Mouse (Mus musculus) stomach, postnatal 0 days (tissue): ENCODE measurements around the gene Gm42878. TPM values are rescaled to one million over a fixed set of nuclear protein-coding genes. Genes with fewer than 3 reads are reported as not detected.

Experiments used
- ATAC-seq: fragments of 200-750 bp; cut with Nextera tagmentation; 2 replicates; pipeline ENCODE4 v1.8.0; 2017; ENCODE audit not compliant: low FRiP score, low TSS enrichment
- DNase-seq: peaks from one replicate; pipeline ENCODE4 v3.0.0-alpha.2; 2016; ENCODE audit warnings: low spot score
- H3K27ac ChIP-seq: fragments of 300-500 bp; sonication (generic); replicated peaks from 2 replicates; pipeline ENCODE4 v1.5.1; 2014; ENCODE audit warnings: mild to moderate bottlenecking, control low read depth
- H3K27me3 ChIP-seq: fragments of 300-500 bp; sonication (generic); 2 replicates; pipeline ENCODE4 v1.6.1; 2014; ENCODE audit warnings: low read length; ENCODE audit not compliant: control insufficient read depth, insufficient read depth
- H3K36me3 ChIP-seq: fragments of 300-500 bp; sonication (generic); 2 replicates; pipeline ENCODE4 v1.6.1; 2014; ENCODE audit warnings: low read length, mixed read lengths; ENCODE audit not compliant: control insufficient read depth, insufficient read depth
- H3K4me1 ChIP-seq: fragments of 300-500 bp; sonication (generic); replicated peaks from 2 replicates; pipeline ENCODE4 v1.6.1; 2014; ENCODE audit warnings: antibody characterized with exemption; ENCODE audit not compliant: control insufficient read depth, insufficient read depth
- H3K4me2 ChIP-seq: fragments of 300-500 bp; sonication (generic); replicated peaks from 2 replicates; pipeline ENCODE4 v1.6.1; 2014; ENCODE audit warnings: low read depth, mild to moderate bottlenecking, control low read depth, moderate library complexity
- H3K4me3 ChIP-seq: fragments of 300-500 bp; sonication (generic); 2 replicates; pipeline ENCODE4 v1.5.1; 2014; ENCODE audit warnings: low read depth, low read length, control low read depth
- H3K9ac ChIP-seq: fragments of 300-500 bp; sonication (generic); 2 replicates; pipeline ENCODE4 v1.6.1; 2014; ENCODE audit warnings: mild to moderate bottlenecking, low read length, control low read depth, mixed read lengths
- H3K9me3 ChIP-seq: fragments of 300-500 bp; sonication (generic); 2 replicates; pipeline ENCODE4 v1.6.1; 2016; ENCODE audit warnings: low read length; ENCODE audit not compliant: control insufficient read depth
- CTCF ChIP-seq: IDR thresholded peaks from 2 replicates; pipeline ENCODE4 v1.5.1; 2016; ENCODE audit warnings: antibody characterized with exemption, low read depth, mild to moderate bottlenecking, moderate library complexity
- EP300 ChIP-seq: optimal IDR thresholded peaks from 2 replicates; pipeline ENCODE3; 2016; ENCODE audit warnings: antibody characterized with exemption
- WGBS: fragments of 180-500 bp; shearing (Covaris S2); extraction: QIAGEN DNeasy Blood & Tissue Kit; methylation state at CpG from one replicate; pipeline ENCODE4 v1.1.7; 2014; 5-methylcytosine and 5-hydroxymethylcytosine counted together
- polyA plus RNA-seq: library from polyadenylated mRNA; unstranded; fragments of >200 nt; fragmentation: Nextera tagmentation; extraction: Ambion mirVana; gene quantifications from 2 replicates; pipeline ENCODE4 v1.2.1, GENCODE M21; 2015

The Gm42878 gene
- polyA plus RNA-seq, 1 experiment from 2014 or later, result not detected

DNA sequence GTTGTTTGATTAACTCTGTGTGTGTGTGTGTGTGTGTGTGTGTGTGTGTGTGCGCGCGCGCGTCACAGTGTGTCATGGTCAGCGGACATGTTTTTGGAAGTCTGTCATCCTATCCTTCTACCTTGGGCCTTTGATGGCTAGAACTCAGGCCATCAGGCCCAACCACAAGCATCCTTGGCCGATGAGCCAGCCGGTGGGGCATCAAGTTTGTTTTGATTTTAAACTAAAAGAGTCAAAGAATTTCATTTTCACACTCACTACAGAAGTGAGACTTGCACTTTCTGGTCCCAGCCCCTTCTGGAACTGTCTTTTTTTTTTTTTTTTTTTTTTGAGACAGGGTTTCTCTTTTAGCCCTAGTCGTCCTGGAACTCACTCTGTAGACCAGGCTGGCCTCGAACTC is 39.7 kb upstream of the Gm42878 start:
- ATAC-seq (no peak), DNase-seq (no peak)
- Histone ChIP-seq H3K4me2 (no peak overlapping the region), H3K4me1 (peaks cover 6% of the 10 kb centered on the region), H3K27ac (no peak overlapping the region; the same call in 1 of the 2 replicates), H3K27me3 (no peaks in the 10 kb centered on the region), H3K4me3 (no peak overlapping the region), H3K36me3 (peaks cover 4% of the 10 kb centered on the region), H3K9ac (no peak overlapping the region), H3K9me3 (no peaks in the 10 kb centered on the region)
- 97% methylated on average over 10 of the region's 10 CpGs for WGBS
- TF ChIP-seq EP300 (no peak), CTCF (no peak)

GRCm38 (mm10) chr5:121583765-121584501 is 38.7 kb upstream of the Gm42878 start:
- DNase-seq, result peak; percentile 97
- no peak for TF ChIP-seq EP300
- TF ChIP-seq CTCF, result peak; percentile 92
- H3K36me3 ChIP-seq, result peaks cover 13% of the 10 kb centered on the region
- 43% methylated on average over 12 of the region's 12 CpGs for WGBS
- peak overlapping the region; percentile 81 for H3K27ac ChIP-seq
- peak; percentile 95 for ATAC-seq
- peaks cover 6% of the 10 kb centered on the region for H3K4me1 ChIP-seq
- no peak overlapping the region for H3K9ac ChIP-seq
- H3K27me3 ChIP-seq, result no peaks in the 10 kb centered on the region
- no peaks in the 10 kb centered on the region for H3K9me3 ChIP-seq
- H3K4me2 ChIP-seq, result peak overlapping the region; percentile 31
- H3K4me3 ChIP-seq, result no peak overlapping the region; the same call in 1 of the 2 replicates

GRCm38 (mm10) chr5:121581945-121582344 is 36.7 kb upstream of the Gm42878 start:
- WGBS, result 88% methylated on average over 8 of the region's 8 CpGs

GRCm38 (mm10) chr5:121576927-121577488 is 31.7 kb upstream of the Gm42878 start:
- no peak overlapping the region for H3K9ac ChIP-seq
- H3K4me1 ChIP-seq, result no peaks in the 10 kb centered on the region
- 79% methylated on average over 11 of the region's 11 CpGs for WGBS
- TF ChIP-seq EP300, result no peak
- no peak for TF ChIP-seq CTCF
- no peak for DNase-seq
- H3K36me3 ChIP-seq, result peaks cover 13% of the 10 kb centered on the region
- ATAC-seq, result no peak
- no peaks in the 10 kb centered on the region for H3K27me3 ChIP-seq
- H3K4me2 ChIP-seq, result no peak overlapping the region
- H3K4me3 ChIP-seq, result no peak overlapping the region
- H3K9me3 ChIP-seq, result no peaks in the 10 kb centered on the region
- H3K27ac ChIP-seq, result no peak overlapping the region

More at GRCm38 (mm10) chr5:121581945-121582344, 36.7 kb upstream of the Gm42878 start:
- TF ChIP-seq CTCF, result no peak
- no peak for TF ChIP-seq EP300
- H3K4me2 ChIP-seq, result no peak overlapping the region
- H3K9me3 ChIP-seq, result no peaks in the 10 kb centered on the region
- H3K27me3 ChIP-seq, result no peaks in the 10 kb centered on the region
- no peak overlapping the region for H3K4me3 ChIP-seq
- ATAC-seq, result no peak
- peaks cover 6% of the 10 kb centered on the region for H3K4me1 ChIP-seq
- no peak overlapping the region for H3K27ac ChIP-seq
- no peak overlapping the region for H3K9ac ChIP-seq
- H3K36me3 ChIP-seq, result peaks cover 13% of the 10 kb centered on the region
- no peak for DNase-seq

GRCm38 (mm10) chr5:121575867-121576266 is 30.6 kb upstream of the Gm42878 start:
- Histone ChIP-seq H3K9ac (no peak overlapping the region), H3K9me3 (no peaks in the 10 kb centered on the region), H3K4me1 (no peaks in the 10 kb centered on the region), H3K27me3 (no peaks in the 10 kb centered on the region), H3K4me2 (no peak overlapping the region), H3K36me3 (peaks cover 13% of the 10 kb centered on the region), H3K4me3 (no peak overlapping the region), H3K27ac (no peak overlapping the region)
- no peak for ATAC-seq
- TF ChIP-seq CTCF, result no peak
- no peak for TF ChIP-seq EP300
- DNase-seq, result no peak
- WGBS, result 92% methylated on average over 11 of the region's 11 CpGs

GRCm38 (mm10) chr5:121574145-121574544 is 28.9 kb upstream of the Gm42878 start:
- Histone ChIP-seq H3K4me2 (no peak overlapping the region), H3K27ac (no peak overlapping the region), H3K36me3 (peaks cover 5% of the 10 kb centered on the region), H3K4me3 (no peak overlapping the region), H3K4me1 (no peaks in the 10 kb centered on the region), H3K9ac (no peak overlapping the region), H3K9me3 (no peaks in the 10 kb centered on the region), H3K27me3 (no peaks in the 10 kb centered on the region)
- no peak for DNase-seq
- no peak for ATAC-seq
- TF ChIP-seq CTCF, result no peak
- TF ChIP-seq EP300, result no peak
- WGBS, result 91% methylated on average over 13 of the region's 13 CpGs
